Mouse (Mus musculus): ENCODE data around the gene Hoxa2.

DNA sequence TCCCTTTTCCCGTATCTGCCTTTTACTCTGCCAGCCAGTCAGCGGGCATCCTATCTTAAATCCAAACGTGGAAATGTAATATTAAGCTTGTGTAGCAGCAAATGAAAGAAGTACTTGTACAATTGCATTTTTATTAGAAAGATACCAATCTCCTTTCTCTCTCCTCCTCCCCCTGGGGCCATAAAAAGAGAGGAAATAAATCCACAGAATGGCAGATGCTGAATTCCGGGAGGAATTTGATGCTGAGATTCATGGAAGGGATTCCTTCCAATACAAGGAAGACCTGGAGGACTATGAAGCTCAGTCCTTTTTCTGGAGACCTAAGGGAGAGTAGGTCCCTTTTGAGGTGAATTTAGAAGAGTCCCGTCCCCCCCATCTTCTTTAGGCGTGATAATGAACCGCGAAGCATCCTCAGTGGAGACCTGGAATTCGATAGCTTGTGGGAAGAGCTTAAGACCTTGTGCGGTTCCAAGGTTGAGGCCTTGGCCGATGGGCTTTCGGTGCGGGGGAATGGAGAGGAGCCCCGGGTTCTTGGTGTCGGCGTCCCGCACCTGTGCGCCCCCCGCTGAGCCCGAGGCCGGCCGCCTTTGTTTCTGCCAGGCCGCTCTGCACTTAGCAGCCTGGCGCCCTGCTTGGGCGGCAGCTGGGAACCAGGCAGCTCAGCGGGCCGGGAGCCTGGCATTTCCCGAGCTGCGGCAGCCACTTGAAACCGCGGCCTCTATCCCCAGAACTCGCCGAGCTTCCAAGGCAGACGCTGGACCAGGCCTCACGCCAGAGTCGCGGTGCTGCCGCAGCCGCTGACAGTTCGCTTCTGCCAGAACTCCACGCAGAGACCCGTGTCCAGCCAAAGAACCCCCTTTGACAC is 3.8 kb upstream of the Hoxa2 start:
- TF ChIP-seq CTCF (IDR thresholded peaks at IDR 0.05 in 2 of 3, conservative IDR thresholded peaks at IDR 0.05 in 1 of 3; ENCODE audit: control insufficient read depth in 1 of 3, insufficient read depth in 1 of 3, low read depth in 2 of 3, low read length in 3 of 3, poor library complexity in 1 of 3, severe bottlenecking in 1 of 3) (no peak), EP300 (IDR thresholded peaks at IDR 0.05; ENCODE audit: low read depth in 1 of 2, low read length in 2 of 2) (no peak), POLR2A (IDR thresholded peaks at IDR 0.05; ENCODE audit: control insufficient read depth in 1 of 2, insufficient read depth in 1 of 2, low read depth in 1 of 2, low read length in 2 of 2, poor library complexity in 1 of 2) (no peak), USF1 (IDR thresholded peaks at IDR 0.05; ENCODE audit: low read depth, low read length) (no peak), UBTF (IDR thresholded peaks at IDR 0.05; ENCODE audit: borderline replicate concordance, insufficient read depth, low read depth, low read length) (no peak)

Data from MEL (cell line).